Mouse (Mus musculus) erythroblast, embryonic 14.5 days (primary cell): ENCODE data around the gene Ube2d2b. TPM values are rescaled to one million over a fixed set of nuclear protein-coding genes. Genes with fewer than 3 reads are reported as not detected.

Experiments used
- H3K27me3 ChIP-seq: 2 replicates; pipeline ENCODE4 v1.6.1; 2012; ENCODE audit warnings: inconsistent platforms; ENCODE audit not compliant: control insufficient read depth
- H3K36me3 ChIP-seq: 2 replicates; pipeline ENCODE4 v1.6.1; 2012; ENCODE audit warnings: mild to moderate bottlenecking, inconsistent platforms; ENCODE audit not compliant: control insufficient read depth
- H3K4me1 ChIP-seq: 2 replicates; pipeline ENCODE4 v1.6.1; 2012; ENCODE audit warnings: inconsistent platforms; ENCODE audit not compliant: control insufficient read depth
- H3K4me3 ChIP-seq: replicated peaks from 2 replicates; pipeline ENCODE3; 2012; ENCODE audit warnings: moderate library complexity, mild to moderate bottlenecking, inconsistent platforms
- H3K9me3 ChIP-seq: 2 replicates; pipeline ENCODE4 v1.6.1; 2012; ENCODE audit warnings: low read length, inconsistent platforms, mixed read lengths; ENCODE audit not compliant: control insufficient read depth
- GATA1 ChIP-seq: IDR thresholded peaks from 2 replicates; pipeline ENCODE4 v1.6.1; 2012; ENCODE audit warnings: low read length, inconsistent platforms, mixed read lengths
- TAL1 ChIP-seq: IDR thresholded peaks from 3 replicates; pipeline ENCODE4 v1.6.1; 2012; ENCODE audit warnings: low read length, inconsistent platforms, mixed read lengths
- polyA plus RNA-seq: library from polyadenylated mRNA; stranded (reverse); fragments of >175 nt; gene quantifications from 2 replicates; pipeline ENCODE4 v1.2.3, GENCODE M21; 2012

Gene Ube2d2b
- polyA plus RNA-seq, 1 experiment = not detected

GRCm38 (mm10) chr5:107868905-107869424 lies 39.1 kb downstream of the Ube2d2b start:
- Histone ChIP-seq H3K9me3 (no peaks in the 10 kb centered on the region), H3K4me1 (peaks cover 79% of the 10 kb centered on the region), H3K4me3 (peak overlapping the region; percentile 77), H3K36me3 (peaks cover 88% of the 10 kb centered on the region), H3K27me3 (no peaks in the 10 kb centered on the region)
- TF ChIP-seq TAL1 (no peak), GATA1 (no peak)

- peaks cover 72% of the 10 kb centered on the region for H3K4me1 ChIP-seq
- H3K4me3 ChIP-seq = peak overlapping the region; percentile 77
- H3K36me3 ChIP-seq = peaks cover 80% of the 10 kb centered on the region
- TF ChIP-seq GATA1 (no peak), TAL1 (no peak)
- no peaks in the 10 kb centered on the region for H3K9me3 ChIP-seq
- no peaks in the 10 kb centered on the region for H3K27me3 ChIP-seq
Measured at GRCm38 (mm10) chr5:107869701-107870100, 39.8 kb downstream of the Ube2d2b start.

GRCm38 (mm10) chr5:107873330-107873729 lies 43.4 kb downstream of the Ube2d2b start:
- H3K9me3 ChIP-seq = no peaks in the 10 kb centered on the region
- peaks cover 58% of the 10 kb centered on the region for H3K4me1 ChIP-seq
- TF ChIP-seq TAL1 (no peak), GATA1 (no peak)
- H3K27me3 ChIP-seq = no peaks in the 10 kb centered on the region
- peaks cover 51% of the 10 kb centered on the region for H3K36me3 ChIP-seq
- peak overlapping the region; percentile 70 for H3K4me3 ChIP-seq

- Histone ChIP-seq H3K4me1 (peaks cover 60% of the 10 kb centered on the region), H3K36me3 (peaks cover 46% of the 10 kb centered on the region), H3K4me3 (peak overlapping the region; percentile 70), H3K9me3 (no peaks in the 10 kb centered on the region), H3K27me3 (no peaks in the 10 kb centered on the region)
- TF ChIP-seq GATA1 (peak; percentile 76), TAL1 (peak; percentile 70)
Measured at GRCm38 (mm10) chr5:107873886-107874302, 44.0 kb downstream of the Ube2d2b start.

- Histone ChIP-seq H3K4me1 (peaks cover 55% of the 10 kb centered on the region), H3K4me3 (peak within 1 kb of the TSS; percentile 70), H3K36me3 (peaks cover 41% of the 10 kb centered on the region), H3K27me3 (no peaks in the 10 kb centered on the region), H3K9me3 (no peaks in the 10 kb centered on the region)
- TF ChIP-seq TAL1 (no peak), GATA1 (no peak)
Measured at GRCm38 (mm10) chr5:107874561-107875260, 44.8 kb downstream of the Ube2d2b start, which contains the start of gene Evi5. TSS of gene Evi5 (minus strand) at chr5:107875107.

- Histone ChIP-seq H3K4me3 (peak overlapping the region; percentile 70), H3K4me1 (peaks cover 50% of the 10 kb centered on the region), H3K36me3 (peaks cover 35% of the 10 kb centered on the region), H3K27me3 (no peaks in the 10 kb centered on the region), H3K9me3 (no peaks in the 10 kb centered on the region)
- TF ChIP-seq TAL1 (no peak), GATA1 (no peak)
Measured at GRCm38 (mm10) chr5:107875261-107875611, 45.3 kb downstream of the Ube2d2b start.

- no peak overlapping the region for H3K4me3 ChIP-seq
- H3K9me3 ChIP-seq = no peaks in the 10 kb centered on the region
- no peak for TF ChIP-seq TAL1
- TF ChIP-seq GATA1 = no peak
- H3K4me1 ChIP-seq = peaks cover 32% of the 10 kb centered on the region
- peaks cover 17% of the 10 kb centered on the region for H3K36me3 ChIP-seq
- H3K27me3 ChIP-seq = no peaks in the 10 kb centered on the region
Measured at GRCm38 (mm10) chr5:107877053-107877452, 47.2 kb downstream of the Ube2d2b start.

GRCm38 (mm10) chr5:107880710-107881109 lies 50.8 kb downstream of the Ube2d2b start:
- peaks cover 13% of the 10 kb centered on the region for H3K4me1 ChIP-seq
- TF ChIP-seq TAL1 (no peak), GATA1 (no peak)
- H3K9me3 ChIP-seq = no peaks in the 10 kb centered on the region
- H3K27me3 ChIP-seq = peaks cover 7% of the 10 kb centered on the region
- H3K4me3 ChIP-seq = no peak overlapping the region
- H3K36me3 ChIP-seq = no peaks in the 10 kb centered on the region

Other genes with a start within 250 kb of the Ube2d2b start
- 0.03 and 0.10 TPM in 2 replicates for gene Rpap2, start 232.7 kb upstream of the Ube2d2b start, polyA plus RNA-seq
- 0.13 and 0.14 TPM in 2 replicates for gene Glmn, start 232.2 kb upstream of the Ube2d2b start, polyA plus RNA-seq
- 0.07 TPM in 1 of 2 replicates, not detected in the other for gene Gfi1, start 104.1 kb upstream of the Ube2d2b start, polyA plus RNA-seq
- gene Evi5, start 45.0 kb downstream of the Ube2d2b start, polyA plus RNA-seq = 1.5 and 1.9 TPM in 2 replicates
- 13.2 and 13.5 TPM in 2 replicates for gene Rpl5, start 70.4 kb downstream of the Ube2d2b start, polyA plus RNA-seq
- 0.02 and 0.17 TPM in 2 replicates for gene Fam69a, start 157.0 kb downstream of the Ube2d2b start, polyA plus RNA-seq
- gene Mtf2, start 235.6 kb downstream of the Ube2d2b start, polyA plus RNA-seq = 0.27 and 0.46 TPM in 2 replicates